Mouse (Mus musculus): ENCODE results near the gene Pax1. TPM values are rescaled to one million over a fixed set of nuclear protein-coding genes. Genes with fewer than 3 reads are reported as not detected.

The Pax1 gene
- total RNA-seq (2014; rRNA removed) (not detected in 2 replicates), polyA plus RNA-seq (2012; rRNA removed) (not detected in 2 replicates)

GRCm38 (mm10) chr2:147361581-147361980 is at the start of gene Pax1:
Gene Pax1, plus strand, starts transcription at chr2:147361925.
- no peaks in the 10 kb centered on the region for H3K36me3 ChIP-seq (ENCODE audit: control insufficient read depth, insufficient read depth, low read length)
- no peaks in the 10 kb centered on the region for H3K4me1 ChIP-seq (ENCODE audit: control insufficient read depth, insufficient read depth, low read length)
- H3K79me2 ChIP-seq (ENCODE audit: control insufficient read depth, insufficient read depth, low read length) = no peaks in the 10 kb centered on the region
- H3K9ac ChIP-seq (ENCODE audit: low read depth, low read length) = no peak within 1 kb of the TSS
- peaks cover 20% of the 10 kb centered on the region for H3K27me3 ChIP-seq (ENCODE audit: control insufficient read depth, insufficient read depth, low read length)
- TF ChIP-seq POLR2A (IDR thresholded peaks at IDR 0.05; ENCODE audit: extremely low read depth, insufficient read depth, low read length) (no peak), CTCF (IDR thresholded peaks at IDR 0.05; ENCODE audit: low read depth, low read length) (no peak)
- H3K27ac ChIP-seq (replicated peaks; ENCODE audit: insufficient read depth, low read depth, low read length) = no peak within 1 kb of the TSS
- H3K4me3 ChIP-seq (ENCODE audit: insufficient read depth, low read depth, low read length) = no peak within 1 kb of the TSS
- WGBS = 4% methylated on average over 18 of the region's 18 CpGs
- DNase-seq (ENCODE audit: extremely low read depth, low read depth, low spot score) = no peak

DNA sequence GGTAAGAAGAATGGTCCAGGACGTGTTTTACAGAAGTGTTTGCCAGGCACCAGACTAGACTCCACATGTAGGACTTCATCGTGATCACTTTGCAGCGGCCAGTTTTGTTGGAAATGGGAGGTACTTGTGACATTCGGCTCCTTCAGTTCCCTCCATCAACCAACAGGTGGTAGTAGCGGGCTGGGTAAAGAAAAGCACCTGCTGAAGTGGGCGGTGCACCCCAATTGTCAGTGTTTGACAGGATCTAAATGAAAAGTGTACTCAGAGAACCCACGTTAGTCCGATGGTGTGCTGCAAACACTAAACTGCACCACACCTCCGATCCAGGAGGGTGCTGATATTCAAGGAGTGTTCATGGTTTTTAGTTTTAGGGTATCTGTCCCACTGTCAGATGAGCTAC is 40.7 kb upstream of the Pax1 start:
- Histone ChIP-seq H3K27ac (replicated peaks; ENCODE audit: insufficient read depth, low read depth, low read length) (no peak overlapping the region), H3K36me3 (ENCODE audit: control insufficient read depth, insufficient read depth, low read length) (no peaks in the 10 kb centered on the region), H3K9ac (ENCODE audit: low read depth, low read length) (no peak overlapping the region), H3K4me1 (ENCODE audit: control insufficient read depth, insufficient read depth, low read length) (no peaks in the 10 kb centered on the region), H3K79me2 (ENCODE audit: control insufficient read depth, insufficient read depth, low read length) (no peaks in the 10 kb centered on the region), H3K4me3 (ENCODE audit: insufficient read depth, low read depth, low read length) (no peak overlapping the region), H3K27me3 (ENCODE audit: control insufficient read depth, insufficient read depth, low read length) (no peaks in the 10 kb centered on the region)
- 7% methylated on average over 9 of the region's 9 CpGs for WGBS
- TF ChIP-seq CTCF (IDR thresholded peaks at IDR 0.05; ENCODE audit: low read depth, low read length) (peak; percentile 47; the same call in 1 of the 2 replicates), POLR2A (IDR thresholded peaks at IDR 0.05; ENCODE audit: extremely low read depth, insufficient read depth, low read length) (no peak)
- DNase-seq (ENCODE audit: extremely low read depth, low read depth, low spot score) = peak; percentile 31

DNA sequence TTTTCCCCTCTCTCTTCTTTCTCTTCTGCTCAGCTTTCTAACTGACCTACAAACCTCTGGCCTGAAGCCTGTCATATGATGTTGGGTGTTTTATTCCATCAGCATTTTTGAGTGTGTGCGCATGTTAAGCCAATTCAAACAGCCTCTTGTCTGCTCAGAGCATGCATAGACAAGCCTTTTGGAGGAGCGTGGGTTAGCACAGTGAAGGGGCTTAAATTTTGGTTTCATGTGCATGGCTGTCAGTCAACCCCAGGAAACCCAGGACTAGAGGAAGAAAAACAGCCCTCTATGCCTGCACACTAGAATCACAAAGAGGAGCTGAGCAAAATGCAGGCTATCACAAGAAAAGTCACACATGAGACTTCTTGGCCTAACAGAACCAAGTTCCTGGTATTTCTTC is 36.5 kb upstream of the Pax1 start:
- TF ChIP-seq POLR2A (IDR thresholded peaks at IDR 0.05; ENCODE audit: extremely low read depth, insufficient read depth, low read length) (no peak), CTCF (IDR thresholded peaks at IDR 0.05; ENCODE audit: low read depth, low read length) (no peak)
- H3K4me1 ChIP-seq (ENCODE audit: control insufficient read depth, insufficient read depth, low read length) = no peaks in the 10 kb centered on the region
- no peak overlapping the region for H3K9ac ChIP-seq (ENCODE audit: low read depth, low read length)
- no peaks in the 10 kb centered on the region for H3K36me3 ChIP-seq (ENCODE audit: control insufficient read depth, insufficient read depth, low read length)
- no peaks in the 10 kb centered on the region for H3K79me2 ChIP-seq (ENCODE audit: control insufficient read depth, insufficient read depth, low read length)
- no peaks in the 10 kb centered on the region for H3K27me3 ChIP-seq (ENCODE audit: control insufficient read depth, insufficient read depth, low read length)
- WGBS = 93% methylated on average over 2 of the region's 2 CpGs
- no peak overlapping the region for H3K4me3 ChIP-seq (ENCODE audit: insufficient read depth, low read depth, low read length)
- DNase-seq (ENCODE audit: extremely low read depth, low read depth, low spot score) = no peak
- no peak overlapping the region for H3K27ac ChIP-seq (replicated peaks; ENCODE audit: insufficient read depth, low read depth, low read length)

DNA sequence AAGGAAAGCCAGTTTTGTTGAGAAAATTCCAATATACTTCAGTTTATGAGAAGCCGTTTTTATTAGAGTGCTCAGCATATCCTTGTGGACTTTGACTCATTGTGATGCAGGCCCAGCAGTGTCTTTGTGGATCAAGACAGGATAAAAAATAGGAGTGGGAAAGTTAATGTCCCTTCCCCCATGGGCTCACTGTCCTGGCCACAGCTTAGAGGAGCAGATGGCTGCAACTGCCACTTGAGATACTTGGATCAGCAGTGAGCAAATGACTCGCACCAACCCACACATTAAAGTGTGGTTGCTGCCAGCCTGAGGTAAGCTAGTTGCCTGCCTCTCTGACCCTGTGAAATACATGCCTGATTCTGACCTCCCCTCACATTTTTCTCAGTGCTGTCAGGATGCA is 29.0 kb upstream of the Pax1 start:
- Histone ChIP-seq H3K4me3 (ENCODE audit: insufficient read depth, low read depth, low read length) (no peak overlapping the region), H3K27ac (replicated peaks; ENCODE audit: insufficient read depth, low read depth, low read length) (no peak overlapping the region), H3K36me3 (ENCODE audit: control insufficient read depth, insufficient read depth, low read length) (no peaks in the 10 kb centered on the region), H3K9ac (ENCODE audit: low read depth, low read length) (no peak overlapping the region), H3K4me1 (ENCODE audit: control insufficient read depth, insufficient read depth, low read length) (no peaks in the 10 kb centered on the region), H3K79me2 (ENCODE audit: control insufficient read depth, insufficient read depth, low read length) (no peaks in the 10 kb centered on the region), H3K27me3 (ENCODE audit: control insufficient read depth, insufficient read depth, low read length) (no peaks in the 10 kb centered on the region)
- 80% methylated on average over 2 of the region's 2 CpGs for WGBS
- TF ChIP-seq CTCF (IDR thresholded peaks at IDR 0.05; ENCODE audit: low read depth, low read length) (no peak), POLR2A (IDR thresholded peaks at IDR 0.05; ENCODE audit: extremely low read depth, insufficient read depth, low read length) (no peak)
- DNase-seq (ENCODE audit: extremely low read depth, low read depth, low spot score) = no peak

DNA sequence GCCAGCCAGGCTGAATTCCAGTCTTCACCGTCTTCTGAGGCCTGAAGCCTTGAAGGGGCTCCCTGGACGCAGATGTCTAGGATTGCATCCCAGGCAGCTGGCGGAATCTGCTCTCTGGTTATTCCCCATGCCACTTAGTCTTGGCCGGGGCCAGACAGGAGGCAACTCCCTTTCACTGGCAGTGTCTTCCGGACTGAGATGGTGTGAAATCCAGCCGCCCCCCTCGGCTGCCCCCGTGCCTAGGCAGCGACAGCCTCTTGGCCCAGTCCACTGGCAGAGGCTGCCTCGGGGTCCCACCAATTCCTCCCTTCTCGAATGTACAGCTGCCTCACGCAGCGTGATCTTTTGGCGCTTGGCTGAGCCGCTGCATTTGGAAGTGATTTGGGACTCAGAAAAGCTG is 23.0 kb upstream of the Pax1 start:
- WGBS = 68% methylated on average over 15 of the region's 15 CpGs
- Histone ChIP-seq H3K27ac (replicated peaks; ENCODE audit: insufficient read depth, low read depth, low read length) (no peak overlapping the region), H3K36me3 (ENCODE audit: control insufficient read depth, insufficient read depth, low read length) (no peaks in the 10 kb centered on the region), H3K4me3 (ENCODE audit: insufficient read depth, low read depth, low read length) (no peak overlapping the region), H3K9ac (ENCODE audit: low read depth, low read length) (no peak overlapping the region), H3K27me3 (ENCODE audit: control insufficient read depth, insufficient read depth, low read length) (peaks cover 3% of the 10 kb centered on the region; the same call in 1 of the 2 replicates), H3K4me1 (ENCODE audit: control insufficient read depth, insufficient read depth, low read length) (no peaks in the 10 kb centered on the region), H3K79me2 (ENCODE audit: control insufficient read depth, insufficient read depth, low read length) (no peaks in the 10 kb centered on the region)
- no peak for TF ChIP-seq POLR2A (IDR thresholded peaks at IDR 0.05; ENCODE audit: extremely low read depth, insufficient read depth, low read length)
- no peak for TF ChIP-seq CTCF (IDR thresholded peaks at IDR 0.05; ENCODE audit: low read depth, low read length)
- no peak for DNase-seq (ENCODE audit: extremely low read depth, low read depth, low spot score)

- H3K27ac ChIP-seq (replicated peaks; ENCODE audit: insufficient read depth, low read depth, low read length) = no peak overlapping the region
- no peaks in the 10 kb centered on the region for H3K4me1 ChIP-seq (ENCODE audit: control insufficient read depth, insufficient read depth, low read length)
- WGBS = 93% methylated on average over 4 of the region's 4 CpGs
- peaks cover 3% of the 10 kb centered on the region; the same call in 1 of the 2 replicates for H3K27me3 ChIP-seq (ENCODE audit: control insufficient read depth, insufficient read depth, low read length)
- no peaks in the 10 kb centered on the region for H3K79me2 ChIP-seq (ENCODE audit: control insufficient read depth, insufficient read depth, low read length)
- no peak overlapping the region for H3K9ac ChIP-seq (ENCODE audit: low read depth, low read length)
- no peaks in the 10 kb centered on the region for H3K36me3 ChIP-seq (ENCODE audit: control insufficient read depth, insufficient read depth, low read length)
- no peak for DNase-seq (ENCODE audit: extremely low read depth, low read depth, low spot score)
- TF ChIP-seq CTCF (IDR thresholded peaks at IDR 0.05; ENCODE audit: low read depth, low read length) (no peak), POLR2A (IDR thresholded peaks at IDR 0.05; ENCODE audit: extremely low read depth, insufficient read depth, low read length) (no peak)
- no peak overlapping the region for H3K4me3 ChIP-seq (ENCODE audit: insufficient read depth, low read depth, low read length)
Observed at GRCm38 (mm10) chr2:147339796-147340195, 21.9 kb upstream of the Pax1 start.

Data from liver, adult 2 months (tissue).